29 mouse cellular contexts compared by ENCODE assay signal in genomic region chr5:112872999-112873398, GRCm38 (mm10). TPM values are rescaled to one million over a fixed set of nuclear protein-coding genes. Genes with fewer than 3 reads are reported as not detected.
"Had no signal": no experiment of that assay in that cellular context is flagged by ENCODE, and none has a peak within 500 bp of the region (broad histone marks: within the 10 kb centered on the region; RNA-seq: fewer than 3 reads in every experiment).

No protein-coding gene starts in this region.

- H3K4me3 ChIP-seq: embryonic facial prominence, embryonic 10.5 days; embryonic facial prominence, embryonic 12.5 days; embryonic facial prominence, embryonic 13.5 days; embryonic facial prominence, embryonic 15.5 days; erythroblast, embryonic 14.5 days; forebrain, embryonic 10.5 days; forebrain, embryonic 12.5 days; forebrain, embryonic 13.5 days; forebrain, embryonic 15.5 days; gastrocnemius, adult 2 months had no signal

- H3K4me1 ChIP-seq: forebrain, embryonic 13.5 days; forebrain, embryonic 15.5 days had no signal

- H3K27me3 ChIP-seq: forebrain, embryonic 15.5 days had no signal

- H3K27ac ChIP-seq: embryonic facial prominence, embryonic 10.5 days; embryonic facial prominence, embryonic 12.5 days; embryonic facial prominence, embryonic 13.5 days; embryonic facial prominence, embryonic 15.5 days; forebrain, embryonic 10.5 days; forebrain, embryonic 12.5 days; forebrain, embryonic 13.5 days; forebrain, embryonic 15.5 days; gastrocnemius, adult 2 months had no signal

- H3K9me3 ChIP-seq: embryonic facial prominence, embryonic 10.5 days; embryonic facial prominence, embryonic 12.5 days; embryonic facial prominence, embryonic 13.5 days; embryonic facial prominence, embryonic 15.5 days; forebrain, embryonic 10.5 days; forebrain, embryonic 12.5 days; forebrain, embryonic 13.5 days; forebrain, embryonic 15.5 days had no signal

- H3K36me3 ChIP-seq: embryonic facial prominence, embryonic 10.5 days; embryonic facial prominence, embryonic 12.5 days; embryonic facial prominence, embryonic 13.5 days; embryonic facial prominence, embryonic 15.5 days; forebrain, embryonic 10.5 days; forebrain, embryonic 12.5 days; forebrain, embryonic 15.5 days had no signal

- H3K9ac ChIP-seq: embryonic facial prominence, embryonic 12.5 days; embryonic facial prominence, embryonic 13.5 days; embryonic facial prominence, embryonic 15.5 days; forebrain, embryonic 12.5 days; forebrain, embryonic 13.5 days; forebrain, embryonic 15.5 days; forebrain, postnatal 0 days had no signal

- DNase-seq: cerebellum, adult 18-20 months; cerebellum, adult 2 months; cerebellum, adult 8-10 months; cerebellum, adult 9-10 months; cerebellum, adult 9-11 months; cerebellum, postnatal 10 days; cerebellum, postnatal 14 days; cerebellum, postnatal 25 days; cerebellum, postnatal 36 days; embryo, embryonic 11 days; forebrain, postnatal 0 days; gastrocnemius, adult 2 months; gastrocnemius, postnatal 10 days; gastrocnemius, postnatal 14 days; gastrocnemius, postnatal 25 days; gastrocnemius, postnatal 36 days; heart, adult 11 months; heart, adult 18-20 months had no signal

- H3K4me2 ChIP-seq: embryonic facial prominence, embryonic 12.5 days; embryonic facial prominence, embryonic 13.5 days; embryonic facial prominence, embryonic 15.5 days; forebrain, embryonic 12.5 days; forebrain, embryonic 13.5 days; forebrain, embryonic 15.5 days had no signal

- ATAC-seq: forebrain, embryonic 13.5 days; forebrain, embryonic 14.5 days; forebrain, embryonic 15.5 days; forebrain, embryonic 16.5 days; forebrain, postnatal 0 days had no signal

RNA-seq across cellular contexts. Expression of gene Myo18b, which starts 23.2 kb away (rescaled TPM):
- polyA plus RNA-seq: erythroblast, embryonic 14.5 days had no signal
